Mouse (Mus musculus) 416B (cell line): Measurements from ENCODE around the gene Slc4a3.

Source experiments
- DNase-seq: peaks from one replicate; pipeline ENCODE4 v3.0.0; 2011; ENCODE audit warnings: low read depth

The Slc4a3 gene

DNA sequence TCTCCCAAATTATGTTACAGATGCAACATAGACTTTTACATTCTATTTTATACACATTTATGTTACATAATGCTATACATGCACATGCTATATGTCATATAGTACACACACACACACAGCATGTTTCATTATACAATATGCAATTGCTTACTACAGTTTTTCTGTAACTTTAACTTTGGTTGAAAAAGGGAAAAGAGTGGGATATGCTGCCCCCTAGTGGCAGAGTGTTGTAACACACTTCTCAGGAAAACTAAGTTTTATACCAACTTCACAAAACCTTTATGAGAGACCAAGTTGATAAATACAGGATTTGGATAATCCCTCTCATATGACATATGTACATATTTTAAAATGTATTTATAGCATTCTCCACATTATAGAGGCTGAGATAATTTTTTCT, 51.6 kb downstream of the Slc4a3 start:
- DNase-seq, result peak; percentile 52

DNA sequence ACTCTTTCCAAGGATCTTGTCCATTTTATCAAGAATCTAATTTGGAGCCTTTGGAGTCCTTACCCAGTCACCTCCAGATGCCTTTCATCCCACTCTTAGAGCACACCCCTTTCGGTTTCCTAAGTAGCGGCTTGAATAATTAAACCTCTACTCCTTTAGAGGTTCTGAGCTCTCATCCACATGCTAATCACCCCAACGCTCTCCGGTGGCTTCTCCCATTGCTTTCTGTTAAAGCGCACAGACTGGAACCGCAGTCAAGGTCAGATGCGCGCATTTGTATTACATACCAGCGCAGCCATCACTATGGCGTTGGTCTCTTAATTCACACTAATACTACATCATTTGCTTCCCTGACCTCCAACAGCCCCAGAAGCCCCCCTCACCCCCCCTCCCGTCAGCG, 55.7 kb downstream of the Slc4a3 start:
- DNase-seq, result no peak

DNA sequence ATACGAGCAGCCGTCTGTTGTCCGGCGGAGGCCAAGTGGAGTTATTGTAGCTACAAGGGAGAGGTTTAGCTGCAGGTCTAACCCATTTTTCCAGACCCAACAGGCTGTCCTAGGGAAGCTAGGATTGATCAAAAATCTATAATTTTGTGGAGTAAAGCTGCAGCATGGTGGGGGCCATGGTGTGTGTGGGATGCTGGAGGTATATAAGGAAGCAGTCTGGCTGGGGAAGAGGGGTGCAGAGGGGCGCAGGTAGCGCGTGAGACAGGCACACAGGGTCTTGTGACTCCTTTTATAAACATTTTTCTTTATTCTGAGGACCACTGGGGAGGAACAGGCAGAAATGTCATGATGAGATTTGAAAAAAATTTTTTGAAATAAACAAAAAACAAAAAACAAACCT, 57.5 kb downstream of the Slc4a3 start:
- no peak for DNase-seq

DNA sequence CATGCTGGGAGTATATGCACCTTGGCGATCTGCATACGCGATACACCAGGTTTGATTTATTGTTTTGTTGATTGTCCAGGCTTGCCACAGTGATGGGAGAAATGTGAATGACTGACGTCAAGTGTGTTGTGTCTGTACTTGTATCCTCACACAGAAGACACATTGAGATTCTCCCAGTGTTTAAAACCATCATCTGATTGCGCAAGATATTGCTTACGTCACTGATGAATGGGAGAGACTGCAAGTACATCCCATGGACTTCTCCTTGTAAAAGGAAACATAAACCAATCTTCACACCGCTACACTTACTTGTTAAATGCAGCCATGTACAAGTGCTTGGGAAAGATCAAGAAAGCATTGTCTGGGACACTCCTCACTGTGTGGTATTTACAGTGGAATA, 62.2 kb downstream of the Slc4a3 start:
- DNase-seq, result no peak

DNA sequence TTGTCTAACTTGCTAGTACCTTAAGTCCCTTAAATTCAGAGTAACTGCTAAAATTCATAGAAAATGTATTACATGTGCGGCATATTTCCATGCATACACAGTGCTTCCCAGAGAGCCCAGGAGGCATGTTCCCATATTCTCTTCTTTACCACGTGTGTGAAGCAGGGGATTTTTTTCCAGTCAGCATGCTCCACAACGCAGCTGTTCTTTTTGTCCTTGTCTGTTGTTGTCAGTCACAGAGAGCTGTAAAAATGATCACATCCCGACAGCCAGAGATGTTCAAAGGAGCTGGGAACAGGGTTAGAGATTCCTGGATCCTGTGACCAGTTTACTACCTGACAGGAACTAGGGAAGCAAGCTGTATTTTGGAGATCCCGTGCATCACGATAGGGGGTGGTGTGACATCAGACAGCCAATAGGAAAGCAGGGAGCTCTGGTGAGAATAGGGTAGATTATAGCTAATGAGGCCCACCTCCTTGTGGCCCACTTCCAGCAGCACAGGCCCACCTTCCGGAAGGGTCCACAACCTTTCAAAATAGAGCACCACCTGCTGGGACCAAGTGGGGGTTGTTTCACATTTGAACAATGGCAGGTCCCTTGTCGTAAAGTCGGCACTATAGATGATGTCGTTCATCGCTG, 62.7 kb downstream of the Slc4a3 start:
- DNase-seq, result no peak

DNA sequence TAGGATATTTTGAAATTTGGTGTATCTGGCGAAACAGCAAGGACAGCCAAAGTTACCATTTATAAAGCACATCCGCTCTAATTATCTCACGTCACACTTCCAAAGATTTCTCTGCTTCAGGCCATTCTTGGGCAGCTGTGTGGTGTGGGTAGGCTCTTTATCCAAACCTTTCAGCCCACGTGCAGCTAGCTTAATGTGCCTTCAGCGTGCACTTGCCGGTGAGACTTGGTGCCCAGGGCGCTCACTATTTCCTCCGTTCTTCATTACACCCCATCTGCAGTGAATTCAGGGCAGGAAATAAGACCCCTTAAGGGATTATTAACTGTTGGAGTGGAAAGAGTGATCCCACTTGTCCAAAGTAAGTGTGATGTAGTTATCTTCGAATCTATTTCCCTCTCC, 63.2 kb downstream of the Slc4a3 start:
- DNase-seq, result no peak

DNA sequence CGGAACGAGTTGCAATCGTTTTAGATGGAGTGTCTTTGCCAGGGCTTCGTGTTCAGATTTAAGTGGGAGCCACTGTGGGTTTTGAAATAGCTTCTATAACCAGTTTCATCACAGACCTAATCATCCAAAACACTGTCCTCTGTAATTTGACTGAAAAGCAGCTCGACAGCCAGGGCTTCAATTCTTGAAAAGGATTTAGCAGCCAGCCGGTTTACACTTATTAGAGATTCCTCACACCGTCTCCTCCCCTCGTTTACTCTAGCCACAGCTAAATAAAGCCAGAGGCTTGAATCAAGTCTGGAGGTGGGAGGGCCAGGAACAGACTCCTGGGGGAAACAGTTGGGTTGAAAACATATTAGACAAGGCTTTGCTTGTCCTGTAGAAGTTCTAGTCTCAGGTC, 64.5 kb downstream of the Slc4a3 start:
- DNase-seq, result no peak
